Mouse (Mus musculus): Measurements from ENCODE around the gene Olfr315.

DNA sequence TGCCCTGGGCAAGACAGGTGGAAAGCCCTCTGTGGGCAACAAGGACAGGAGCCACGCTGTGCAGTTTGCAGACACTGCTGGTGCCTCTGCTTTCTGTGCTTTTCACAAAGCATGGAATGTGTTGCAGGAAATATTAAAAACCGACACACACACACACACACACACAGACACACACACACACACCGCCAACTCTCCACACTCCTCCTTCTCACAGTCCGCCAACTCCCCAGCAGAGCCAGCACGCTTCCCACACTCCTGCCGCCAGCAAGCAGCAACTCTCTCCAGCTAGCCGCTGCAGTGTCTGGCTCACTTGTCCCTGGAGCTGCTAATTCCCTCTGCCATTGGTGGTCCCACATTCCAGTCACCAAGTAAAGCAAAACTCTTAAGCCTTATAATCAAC lies 23.9 kb downstream of the Olfr315 start:
- TF ChIP-seq CTCF (IDR thresholded peaks at IDR 0.05; ENCODE audit: insufficient read depth, low read depth, low read length) (no peak), POLR2A (IDR thresholded peaks at IDR 0.05; ENCODE audit: insufficient read depth, low read depth, low read length) (no peak)
